In the genomic region with DNA sequence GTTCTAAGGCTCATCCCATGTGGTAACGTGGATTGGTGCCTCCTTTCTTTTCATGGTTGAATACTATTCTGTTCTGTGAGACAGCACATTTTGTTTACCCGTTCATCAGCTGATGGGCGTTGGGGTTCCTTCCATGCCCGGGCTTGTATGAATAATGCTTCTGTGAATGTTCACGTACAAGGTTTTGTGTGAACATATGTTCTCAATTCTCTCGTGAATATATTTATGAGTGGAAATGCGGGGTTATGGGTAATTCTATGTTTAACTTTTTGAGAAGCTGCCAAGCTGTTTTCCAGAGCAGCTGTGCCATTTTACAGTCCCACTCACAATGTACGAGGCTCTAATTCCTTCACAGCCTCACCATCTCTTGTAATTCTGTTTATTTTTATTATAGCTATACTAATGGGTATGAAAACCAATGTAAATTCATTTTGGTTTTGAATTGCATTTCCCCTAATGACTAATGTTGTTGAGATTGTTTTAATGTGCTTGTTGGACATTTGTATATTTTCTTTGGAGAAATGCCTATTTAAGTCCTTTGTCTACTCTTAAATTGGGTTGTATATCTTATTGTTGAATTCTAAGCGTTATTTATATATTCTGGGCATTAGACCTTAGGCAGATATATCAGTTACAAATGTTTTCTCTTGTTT, we compare ENCODE assay signal across 10 mouse cellular contexts. TPM values are rescaled to one million over a fixed set of nuclear protein-coding genes. Genes with fewer than 3 reads are reported as not detected.
A peak's percentile ranks its signal among the peaks of the same experiment; 100 is the strongest.
DNase-seq lines count a peak whose midpoint lies in the region; ATAC-seq and TF ChIP-seq lines count a peak whose summit lies in the region.
"Had no signal": no experiment of that assay in that cellular context is flagged by ENCODE, and none has a peak within 500 bp of the region (broad histone marks: within the 10 kb centered on the region; RNA-seq: fewer than 3 reads in every experiment).

No protein-coding gene starts in this region.

- H3K4me2 ChIP-seq in forebrain, embryonic 15.5 days (replicated peaks) = no peak overlapping the region
- H3K4me2 ChIP-seq in lung, embryonic 14.5 days = no peak overlapping the region
- no peak overlapping the region for H3K4me2 ChIP-seq in intestine, embryonic 15.5 days (replicated peaks)
- H3K4me2 ChIP-seq: limb, embryonic 12.5 days had no signal

- peak overlapping the region; percentile 46; the same call in 1 of the 2 replicates for H3K27ac ChIP-seq in forebrain, embryonic 15.5 days (replicated peaks)
- no peak overlapping the region for H3K27ac ChIP-seq in forebrain, embryonic 10.5 days
- H3K27ac ChIP-seq in lung, embryonic 14.5 days (ENCODE audit: low read depth) = no peak overlapping the region
- H3K27ac ChIP-seq in intestine, embryonic 15.5 days = peak overlapping the region; percentile 9; the same call in 1 of the 2 replicates
- H3K27ac ChIP-seq: limb, embryonic 12.5 days; midbrain, embryonic 10.5 days had no signal

- no peaks in the 10 kb centered on the region for H3K36me3 ChIP-seq in forebrain, embryonic 15.5 days
- no peaks in the 10 kb centered on the region for H3K36me3 ChIP-seq in forebrain, embryonic 10.5 days (replicated peaks)
- H3K36me3 ChIP-seq in lung, embryonic 14.5 days (ENCODE audit: insufficient read depth) = no peaks in the 10 kb centered on the region
- no peaks in the 10 kb centered on the region for H3K36me3 ChIP-seq in intestine, embryonic 15.5 days
- H3K36me3 ChIP-seq: limb, embryonic 12.5 days; midbrain, embryonic 10.5 days had no signal

- WGBS in forebrain, embryonic 15.5 days = 46% methylated on average over 9 of the region's 9 CpGs
- WGBS in forebrain, embryonic 10.5 days = 90% methylated on average over 9 of the region's 9 CpGs
- 48% methylated on average over 9 of the region's 9 CpGs for WGBS in lung, embryonic 14.5 days
- WGBS in intestine, embryonic 15.5 days = 54% methylated on average over 9 of the region's 9 CpGs

- TF ChIP-seq CTCF in lung, embryonic 14.5 days (IDR thresholded peaks at IDR 0.05; ENCODE audit: low read depth) = no peak

- no peaks in the 10 kb centered on the region for H3K27me3 ChIP-seq in forebrain, embryonic 15.5 days
- no peaks in the 10 kb centered on the region for H3K27me3 ChIP-seq in forebrain, embryonic 10.5 days (ENCODE audit: poor library complexity, severe bottlenecking)
- no peaks in the 10 kb centered on the region for H3K27me3 ChIP-seq in lung, embryonic 14.5 days (ENCODE audit: insufficient read depth, low read length)
- H3K27me3 ChIP-seq in intestine, embryonic 15.5 days (replicated peaks) = no peaks in the 10 kb centered on the region

- H3K4me1 ChIP-seq in forebrain, embryonic 15.5 days = 0 out of 2 replicates have a peak, but pooled peaks cover 5% of the 10 kb centered on the region
- H3K4me1 ChIP-seq in forebrain, embryonic 10.5 days = peaks cover 4% of the 10 kb centered on the region; the same call in 1 of the 2 replicates
- H3K4me1 ChIP-seq in lung, embryonic 14.5 days (ENCODE audit: insufficient read depth) = peaks cover 13% of the 10 kb centered on the region
- 0 out of 2 replicates have a peak, but pooled peaks cover 16% of the 10 kb centered on the region for H3K4me1 ChIP-seq in intestine, embryonic 15.5 days (replicated peaks)
- H3K4me1 ChIP-seq: limb, embryonic 12.5 days had no signal

- H3K9ac ChIP-seq in forebrain, embryonic 15.5 days (replicated peaks) = no peak overlapping the region
- H3K9ac ChIP-seq in lung, embryonic 14.5 days = no peak overlapping the region
- no peak overlapping the region for H3K9ac ChIP-seq in intestine, embryonic 15.5 days
- H3K9ac ChIP-seq: limb, embryonic 12.5 days had no signal

- H3K9me3 ChIP-seq in forebrain, embryonic 15.5 days = no peaks in the 10 kb centered on the region
- H3K9me3 ChIP-seq in forebrain, embryonic 10.5 days = no peaks in the 10 kb centered on the region
- H3K9me3 ChIP-seq in lung, embryonic 14.5 days (ENCODE audit: low read depth, low read length) = no peaks in the 10 kb centered on the region
- no peaks in the 10 kb centered on the region for H3K9me3 ChIP-seq in intestine, embryonic 15.5 days
- H3K9me3 ChIP-seq: limb, embryonic 12.5 days; midbrain, embryonic 10.5 days had no signal

- H3K4me3 ChIP-seq in forebrain, embryonic 15.5 days = no peak overlapping the region
- no peak overlapping the region for H3K4me3 ChIP-seq in forebrain, embryonic 10.5 days
- H3K4me3 ChIP-seq in lung, embryonic 14.5 days (ENCODE audit: low read depth, low read length) = no peak overlapping the region
- H3K4me3 ChIP-seq in intestine, embryonic 15.5 days (replicated peaks) = no peak overlapping the region
- H3K4me3 ChIP-seq: limb, embryonic 12.5 days; midbrain, embryonic 10.5 days had no signal

- peak; percentile 87 for ATAC-seq in forebrain, embryonic 15.5 days (replicated peaks)
- ATAC-seq in lung, embryonic 14.5 days (ENCODE audit: insufficient read depth) = no peak
- ATAC-seq in intestine, embryonic 15.5 days = no peak

- no peak for DNase-seq in forebrain, embryonic 10.5 days (ENCODE audit: extremely low spot score, low spot score)
- peak; percentile 82 for DNase-seq in lung, embryonic 14.5 days
- no peak for DNase-seq in lung, postnatal 25 days (ENCODE audit: low spot score)
- DNase-seq in right cerebral cortex, postnatal 10 days (ENCODE audit: low spot score in 2 of 2) = peak; percentile 39 to 66
- DNase-seq in urinary bladder, postnatal 14 days (ENCODE audit: low spot score) = no peak
- DNase-seq in Muller cell, postnatal 12 days (ENCODE audit: inconsistent ontology term) = no peak

RNA-seq across cellular contexts. Expression of a gene that starts 32.4 kb away (rescaled TPM):
- 7.3 and 7.9 TPM in 2 replicates for polyA plus RNA-seq in forebrain, embryonic 15.5 days (2015; fragmentation: Nextera tagmentation; extraction: Ambion mirVana)
- 10.4 and 10.9 TPM in 2 replicates for polyA plus RNA-seq in forebrain, embryonic 10.5 days (2016; fragmentation: Nextera tagmentation; extraction: Ambion mirVana)
- 23.0 and 25.0 TPM in 2 replicates for polyA plus RNA-seq in lung, embryonic 14.5 days (2014; fragmentation: Nextera tagmentation; extraction: Ambion mirVana)
- 24.2 and 25.0 TPM in 2 replicates for polyA plus RNA-seq in intestine, embryonic 15.5 days (2015; fragmentation: Nextera tagmentation; extraction: Ambion mirVana)

Comparison
In these comparisons a context has a peak if more than half of its experiments do, and no peak if none do; other contexts are left out.
1. H3K27ac ChIP-seq: peak in forebrain, embryonic 15.5 days (single experiment) and intestine, embryonic 15.5 days (single experiment); none in forebrain, embryonic 10.5 days (single experiment) and lung, embryonic 14.5 days (single experiment).
2. DNase-seq: peak in lung, embryonic 14.5 days (single experiment) and right cerebral cortex, postnatal 10 days (2 of 2); none in forebrain, embryonic 10.5 days (single experiment), lung, postnatal 25 days (single experiment), urinary bladder, postnatal 14 days (single experiment) and Muller cell, postnatal 12 days (single experiment).